Mouse (Mus musculus): Measurements from ENCODE around the gene Prdm16.
A peak's percentile ranks its signal among the peaks of the same experiment; 100 is the strongest.

Gene Prdm16

GRCm38 (mm10) chr4:154273000-154273399 is 363.7 kb downstream of the Prdm16 start:
- DNase-seq (ENCODE audit: low read depth, low spot score), result peak; percentile 34

GRCm38 (mm10) chr4:154269520-154269919 is 367.2 kb downstream of the Prdm16 start:
- no peak for DNase-seq (ENCODE audit: low read depth, low spot score)

DNA sequence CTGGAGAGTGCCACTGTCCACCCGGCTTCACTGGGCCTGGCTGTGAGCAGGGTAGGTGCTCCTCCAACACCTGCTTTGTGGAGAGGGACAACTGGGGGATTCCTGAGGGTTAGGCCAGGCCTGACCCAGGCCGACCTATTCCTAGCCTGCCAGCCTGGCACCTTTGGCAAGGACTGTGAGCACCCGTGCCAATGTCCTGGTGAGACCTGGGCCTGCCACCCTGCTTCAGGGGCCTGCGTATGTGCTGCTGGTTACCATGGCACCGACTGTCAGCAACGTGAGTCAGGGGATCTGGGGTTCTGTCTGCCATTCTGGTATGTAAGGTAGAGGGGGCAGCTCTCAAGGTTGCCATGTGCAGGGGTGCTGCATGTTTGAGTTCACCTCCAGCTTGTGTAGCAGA is 369.2 kb downstream of the Prdm16 start:
- DNase-seq (ENCODE audit: low read depth, low spot score), result no peak
